Mouse (Mus musculus) adrenal gland, postnatal 25 days (tissue): ENCODE results near the gene Btbd9. TPM values are rescaled to one million over a fixed set of nuclear protein-coding genes. Genes with fewer than 3 reads are reported as not detected.

Source experiments
- DNase-seq: peaks from one replicate; pipeline ENCODE4 v3.0.0; 2021; ENCODE audit warnings: mixed read lengths
- total RNA-seq: library from RNA; stranded (reverse); gene quantifications from 2 replicates; pipeline ENCODE4 v1.2.3, GENCODE M21; 2021

Gene Btbd9
- total RNA-seq, 1 experiment from 2014 or later, result 41.3 TPM

DNA sequence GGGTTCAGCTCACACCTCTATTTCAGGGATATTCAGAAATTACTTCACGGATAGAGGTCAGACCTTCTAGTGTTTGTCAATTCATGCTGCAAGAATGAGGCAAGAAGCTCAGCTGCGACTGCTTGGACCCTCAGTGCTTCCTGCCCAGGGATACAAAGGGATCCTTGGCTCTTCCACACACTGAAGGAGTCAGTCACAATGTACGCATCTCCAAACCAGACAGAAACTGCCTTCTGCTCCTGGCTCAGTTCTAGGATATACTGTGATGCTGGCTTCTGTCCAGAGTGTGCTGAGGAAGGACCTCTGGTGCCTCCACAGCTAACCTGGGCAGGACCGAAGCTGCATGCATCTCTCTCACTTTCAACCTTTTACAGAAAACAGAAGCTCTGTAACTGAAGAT, 187.5 kb downstream of the Btbd9 start:
- no peak for DNase-seq

DNA sequence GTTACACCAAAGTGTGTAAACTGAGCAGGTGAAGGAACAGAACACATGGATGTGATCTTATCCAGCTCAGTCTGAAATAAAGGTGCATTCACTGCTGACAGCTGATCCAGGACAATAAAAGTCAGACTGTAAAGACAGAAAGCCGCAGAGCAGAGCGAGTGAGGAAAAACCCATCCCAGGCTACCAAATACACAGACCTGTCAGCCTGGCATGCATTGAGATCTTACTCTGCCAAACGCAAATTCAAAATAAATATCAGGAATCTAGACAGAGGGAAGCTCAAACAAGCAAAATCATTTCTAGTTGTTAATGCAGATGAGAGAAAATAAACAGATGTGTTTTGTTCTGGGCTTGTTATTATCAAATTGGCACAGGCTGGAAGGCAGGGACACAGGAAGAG, 187.9 kb downstream of the Btbd9 start:
- no peak for DNase-seq

DNA sequence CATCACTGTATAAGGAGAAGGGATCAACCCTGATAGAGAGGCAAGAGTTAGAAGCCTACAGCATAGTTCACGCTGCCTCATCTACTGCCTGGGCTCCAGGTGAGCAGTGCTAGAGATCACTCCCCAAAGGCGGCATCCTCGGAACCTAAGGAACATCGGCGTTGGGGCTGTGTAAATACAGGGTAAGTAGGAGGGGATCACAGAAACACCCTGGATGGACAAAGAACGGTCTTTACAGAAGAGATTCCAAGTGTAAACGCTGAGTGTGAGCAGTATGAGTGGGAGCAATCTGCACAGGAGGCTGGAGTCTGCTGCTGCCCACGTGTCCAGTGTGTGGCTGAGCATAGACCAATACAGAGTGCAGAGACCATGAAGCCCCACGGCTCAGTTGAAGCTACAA, 190.0 kb downstream of the Btbd9 start:
- no peak for DNase-seq

DNA sequence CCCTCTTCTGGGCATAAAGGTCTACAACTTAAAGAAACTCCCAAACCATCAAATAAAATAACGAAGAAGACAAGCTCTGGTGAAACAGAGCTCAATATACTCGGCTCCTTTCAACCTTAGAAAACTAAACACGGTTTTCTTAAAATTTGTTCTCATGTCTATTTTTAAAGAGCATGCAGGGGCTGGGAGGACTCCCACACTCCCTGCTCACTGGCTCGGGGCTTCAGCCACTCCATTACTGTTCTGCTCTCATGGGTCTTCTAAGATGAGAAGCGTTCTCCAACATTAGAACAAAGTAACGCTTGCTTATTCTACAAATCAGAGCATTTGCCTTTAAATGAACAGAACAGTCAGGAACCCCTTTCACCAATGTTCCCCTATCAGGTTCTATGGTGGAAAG, 192.6 kb downstream of the Btbd9 start:
- DNase-seq, result no peak

DNA sequence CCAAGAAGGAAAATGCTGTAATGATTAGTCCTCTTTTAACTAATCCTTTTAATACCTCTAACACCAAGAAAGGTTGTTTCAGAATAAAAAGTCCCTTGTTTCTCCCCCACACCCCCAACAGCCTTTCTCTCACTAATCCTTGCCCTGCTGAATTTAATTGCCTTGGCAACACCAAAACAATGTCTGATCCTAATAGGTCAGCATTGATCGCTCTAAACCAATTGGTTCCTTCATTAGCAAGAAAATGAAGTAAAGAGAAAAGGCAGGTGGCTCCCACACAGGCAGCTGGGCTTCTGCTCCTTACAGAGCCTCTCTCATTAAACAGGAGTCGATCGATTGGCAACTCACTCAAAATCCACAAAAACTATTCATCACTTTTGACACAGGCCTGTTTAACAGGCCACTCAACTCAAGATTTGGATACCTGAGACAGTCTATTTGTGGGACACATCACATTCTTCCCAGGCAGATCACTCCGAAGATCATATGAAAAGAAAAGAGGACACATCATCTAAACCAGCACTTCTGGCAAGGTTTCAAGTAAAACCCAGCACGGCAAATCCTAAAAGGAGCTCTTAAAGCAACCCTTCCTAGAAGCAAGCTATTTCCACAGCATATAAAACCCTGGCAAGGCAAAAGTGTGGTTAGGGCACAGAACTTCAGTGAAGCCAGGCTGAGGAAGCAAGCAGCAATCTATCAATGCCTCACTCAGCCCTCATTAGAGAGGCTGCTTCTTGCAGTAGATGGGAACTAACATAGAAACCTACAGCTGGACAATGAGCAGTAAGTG, 197.9 kb downstream of the Btbd9 start:
- DNase-seq, result no peak

DNA sequence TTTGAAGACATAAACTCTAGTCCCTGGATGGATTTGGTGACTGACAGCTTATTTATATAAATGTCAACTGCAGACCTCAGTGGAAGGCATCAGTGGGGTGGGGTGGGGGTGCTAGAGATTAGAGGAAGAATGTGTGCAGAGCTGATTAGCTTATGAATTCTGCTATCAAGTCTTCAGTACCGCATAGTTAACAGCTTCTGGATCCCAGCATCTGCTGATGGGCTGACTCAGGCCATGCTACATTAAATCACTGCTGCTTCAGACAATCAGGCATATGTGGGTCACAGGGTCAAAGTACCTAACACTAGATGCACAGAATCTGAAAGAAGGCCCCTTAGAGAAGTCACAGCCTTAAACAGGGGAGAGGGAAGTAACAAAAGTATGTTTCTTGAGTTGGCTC, 198.5 kb downstream of the Btbd9 start:
- no peak for DNase-seq

DNA sequence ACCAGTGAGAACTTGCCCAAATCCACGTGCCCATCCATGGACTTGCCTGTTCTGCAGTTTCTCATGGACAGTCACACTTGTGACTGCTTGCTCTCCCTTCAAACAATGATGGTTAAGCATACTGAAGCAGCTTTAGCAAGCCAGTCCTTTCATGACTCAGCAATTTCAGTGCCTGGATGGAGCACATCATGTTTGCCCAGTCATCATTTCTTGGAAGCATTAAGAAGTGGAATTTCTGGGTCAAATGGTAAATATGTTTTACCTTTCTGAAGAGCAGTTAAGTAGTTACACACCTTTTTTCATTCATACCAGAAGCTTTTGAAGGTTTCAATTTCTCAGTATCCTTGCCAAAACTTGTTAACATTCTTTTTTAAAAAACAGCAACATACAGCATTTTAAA, 201.2 kb downstream of the Btbd9 start:
- no peak for DNase-seq

DNA sequence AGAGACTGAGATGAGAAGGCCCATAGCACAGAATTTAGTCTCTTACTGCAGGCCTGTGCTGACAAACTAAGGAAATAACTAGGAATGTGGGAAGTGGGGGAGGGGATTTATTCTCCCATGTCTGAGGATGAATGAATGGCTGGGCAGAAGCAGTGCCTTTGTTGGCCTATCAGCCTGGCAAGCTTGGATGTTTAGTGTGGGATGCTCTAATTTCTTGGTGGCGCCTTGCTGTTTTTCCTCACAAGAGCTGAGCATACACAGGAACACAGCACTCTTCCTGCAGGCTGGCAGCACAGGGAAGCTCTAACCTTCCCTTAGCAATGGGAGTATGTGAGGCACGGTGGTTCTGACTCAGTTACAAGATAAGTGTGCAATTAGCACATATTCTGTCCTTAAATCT, 207.7 kb downstream of the Btbd9 start:
- no peak for DNase-seq

DNA sequence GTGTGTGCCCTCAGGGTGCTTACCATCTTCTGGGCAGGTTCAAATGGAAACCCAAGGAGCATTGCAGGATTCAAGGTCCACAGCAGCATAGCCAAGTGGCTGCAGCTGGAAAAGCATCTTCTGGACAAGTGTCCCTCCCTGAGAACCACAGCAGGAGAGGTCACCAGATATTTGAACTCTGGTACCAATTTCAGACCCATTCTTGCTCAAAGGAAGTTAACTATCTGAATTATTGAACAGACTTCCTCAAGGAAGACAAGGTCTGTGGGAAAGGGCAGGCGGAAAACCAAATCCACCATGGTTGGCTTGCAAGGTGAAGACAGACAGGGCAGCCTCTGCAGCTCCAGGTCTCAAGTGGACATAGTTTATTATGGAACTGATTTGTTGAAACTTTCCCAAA, 211.6 kb downstream of the Btbd9 start:
- no peak for DNase-seq

DNA sequence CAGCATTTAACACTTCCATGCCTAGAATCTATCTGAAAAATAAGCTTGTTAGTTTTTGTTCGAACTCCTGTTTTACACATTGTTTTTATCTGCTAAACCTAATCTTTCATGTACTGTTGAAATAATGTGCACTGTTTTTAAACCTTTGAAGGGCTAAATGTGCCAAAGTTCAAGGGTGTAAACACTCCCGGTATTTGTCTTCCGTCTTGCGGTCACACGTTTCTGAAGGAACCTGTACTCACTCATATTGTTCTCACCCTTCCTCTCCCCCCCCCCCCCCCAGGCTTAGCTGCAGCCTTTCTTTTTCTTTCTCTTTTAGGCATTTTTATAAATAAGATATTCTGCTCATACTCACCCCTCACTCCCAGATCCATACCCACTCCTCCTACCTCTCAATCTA, 212.9 kb downstream of the Btbd9 start:
- DNase-seq, result no peak

DNA sequence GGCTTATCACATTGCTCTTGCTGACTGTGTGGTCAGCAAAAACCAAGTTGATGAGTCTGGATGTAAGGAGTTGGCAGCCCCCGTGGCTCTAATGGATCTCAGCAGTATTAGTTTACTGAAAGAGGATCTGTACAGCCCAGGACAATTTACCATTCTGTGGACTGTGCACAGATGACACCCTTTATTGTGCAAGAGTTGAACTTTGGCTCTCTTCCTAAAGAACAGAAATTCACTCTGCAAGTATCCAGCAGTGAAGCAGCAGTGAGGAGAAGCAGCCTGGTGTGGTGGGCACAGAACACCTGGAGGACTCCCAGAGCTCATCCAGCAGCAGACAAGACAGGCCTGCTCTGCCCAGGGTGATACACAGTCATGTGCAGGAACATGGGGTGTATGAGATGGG, 215.6 kb downstream of the Btbd9 start:
- no peak for DNase-seq

DNA sequence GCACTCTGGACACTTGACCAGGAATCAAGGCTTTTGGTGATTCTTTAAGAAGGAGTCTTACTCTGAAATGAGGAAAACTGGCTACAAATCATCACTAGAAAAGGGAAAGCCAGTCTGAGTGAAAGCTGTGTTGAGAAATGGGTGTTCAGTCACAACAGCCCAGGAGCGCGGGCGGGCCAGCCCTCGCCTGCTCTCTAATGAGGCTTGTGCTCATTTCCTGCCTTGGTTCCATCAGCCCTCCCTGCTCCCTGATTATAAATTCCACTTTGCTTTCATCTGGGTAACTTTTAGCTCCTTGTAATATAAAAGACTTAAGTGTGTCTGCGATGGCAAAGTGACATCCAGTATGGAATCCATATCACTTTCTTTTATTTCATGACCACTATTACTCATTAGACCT, 216.9 kb downstream of the Btbd9 start:
- no peak for DNase-seq

DNA sequence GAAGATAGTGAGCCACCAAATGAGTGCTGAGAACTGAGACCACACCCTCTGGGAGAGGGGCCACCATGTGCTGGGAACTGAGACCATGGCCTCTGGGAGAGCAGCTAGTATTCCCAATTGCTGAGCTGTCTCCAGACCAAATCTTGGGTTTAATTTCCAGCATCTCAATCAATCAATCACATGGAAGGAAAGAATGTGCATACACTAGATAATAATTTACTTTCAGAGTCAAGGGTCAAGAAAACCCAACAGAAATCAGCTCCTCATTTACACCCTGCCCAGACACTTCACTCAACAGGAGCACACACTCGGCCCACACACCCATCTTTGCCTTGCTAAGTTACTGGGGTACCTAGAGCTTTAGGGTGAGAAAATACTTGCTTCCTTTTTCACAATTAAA, 220.9 kb downstream of the Btbd9 start:
- no peak for DNase-seq

DNA sequence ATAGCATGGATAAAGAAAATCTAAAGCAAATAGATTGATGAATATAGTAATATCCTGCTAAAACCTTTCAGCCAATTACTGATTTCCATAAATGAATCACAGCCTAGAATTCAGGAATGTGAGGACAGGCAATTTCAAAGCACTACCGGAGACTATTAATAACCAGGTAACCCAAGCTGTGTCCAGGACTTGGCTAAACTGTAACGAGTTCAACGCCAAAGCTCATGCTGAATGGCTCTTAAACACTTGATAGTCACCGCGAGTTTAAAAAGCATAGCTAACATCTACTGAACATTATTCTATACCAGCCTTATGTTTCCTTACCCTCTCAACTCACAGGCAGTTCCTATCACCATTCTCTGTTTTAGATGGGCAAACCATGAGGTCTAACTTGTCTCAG, 221.9 kb downstream of the Btbd9 start:
- no peak for DNase-seq

DNA sequence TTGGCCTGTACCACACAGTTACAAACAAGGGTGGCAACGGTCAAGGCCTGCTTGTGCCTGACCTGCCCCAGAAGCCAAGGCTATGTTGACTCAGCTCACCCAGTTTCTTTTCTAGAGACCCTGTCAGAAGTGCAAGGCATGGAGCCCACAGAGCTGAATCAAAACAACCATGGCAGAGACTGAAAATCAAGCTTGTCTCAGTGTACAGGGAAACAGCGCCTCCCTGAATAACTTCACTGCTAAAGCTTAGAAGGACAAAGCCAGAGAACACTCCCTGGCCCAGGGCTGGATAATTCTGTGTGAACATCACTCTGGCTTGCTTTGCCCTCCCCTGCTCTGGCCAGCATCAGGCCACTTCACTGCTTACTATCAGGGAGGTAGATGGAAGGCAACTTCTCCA, 228.3 kb downstream of the Btbd9 start:
- DNase-seq, result no peak

DNA sequence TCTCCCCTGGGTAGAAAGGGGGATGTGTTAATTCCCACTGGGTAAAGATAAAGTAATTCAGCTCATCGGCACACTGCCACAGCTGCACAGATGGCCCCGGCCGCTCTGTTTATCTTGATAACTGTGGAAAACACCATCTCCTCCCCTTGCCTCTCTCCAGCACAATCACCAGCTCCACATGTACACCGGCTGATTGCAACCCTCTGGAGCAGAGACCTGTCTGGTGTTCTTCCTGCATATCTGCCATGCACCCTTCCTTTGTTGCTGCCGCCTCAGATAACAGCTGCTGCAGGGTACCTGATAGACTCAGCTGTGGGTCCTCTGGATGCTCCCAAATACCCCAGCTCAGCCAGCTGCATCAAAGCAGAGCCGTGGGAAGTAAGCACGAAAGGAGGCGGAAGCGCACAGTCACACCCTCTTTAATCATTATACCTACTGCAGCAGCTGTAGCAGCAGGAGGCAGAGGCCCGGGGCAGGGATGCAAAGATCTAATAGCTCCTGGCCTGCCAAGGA, 229.1 kb downstream of the Btbd9 start:
- no peak for DNase-seq

DNA sequence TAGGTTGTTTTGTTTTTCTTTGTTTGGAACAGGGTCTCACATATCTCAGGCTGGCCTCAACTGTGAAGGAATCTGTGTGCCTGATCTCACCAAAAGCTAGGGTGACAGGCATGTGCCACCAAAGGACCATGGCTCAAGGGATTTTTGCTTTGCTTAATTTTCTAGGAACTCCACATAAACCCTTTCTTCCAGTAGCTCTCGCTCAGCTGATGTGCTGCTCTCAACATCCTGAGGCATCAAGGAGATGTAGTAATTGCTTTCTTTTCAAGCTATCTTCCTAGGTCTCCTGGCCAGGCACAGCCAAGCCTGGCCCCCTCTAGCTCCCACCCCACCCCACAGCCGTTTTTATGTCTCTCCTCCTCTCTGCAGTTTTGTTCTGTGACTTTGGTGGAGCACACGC, 231.3 kb downstream of the Btbd9 start:
- no peak for DNase-seq

DNA sequence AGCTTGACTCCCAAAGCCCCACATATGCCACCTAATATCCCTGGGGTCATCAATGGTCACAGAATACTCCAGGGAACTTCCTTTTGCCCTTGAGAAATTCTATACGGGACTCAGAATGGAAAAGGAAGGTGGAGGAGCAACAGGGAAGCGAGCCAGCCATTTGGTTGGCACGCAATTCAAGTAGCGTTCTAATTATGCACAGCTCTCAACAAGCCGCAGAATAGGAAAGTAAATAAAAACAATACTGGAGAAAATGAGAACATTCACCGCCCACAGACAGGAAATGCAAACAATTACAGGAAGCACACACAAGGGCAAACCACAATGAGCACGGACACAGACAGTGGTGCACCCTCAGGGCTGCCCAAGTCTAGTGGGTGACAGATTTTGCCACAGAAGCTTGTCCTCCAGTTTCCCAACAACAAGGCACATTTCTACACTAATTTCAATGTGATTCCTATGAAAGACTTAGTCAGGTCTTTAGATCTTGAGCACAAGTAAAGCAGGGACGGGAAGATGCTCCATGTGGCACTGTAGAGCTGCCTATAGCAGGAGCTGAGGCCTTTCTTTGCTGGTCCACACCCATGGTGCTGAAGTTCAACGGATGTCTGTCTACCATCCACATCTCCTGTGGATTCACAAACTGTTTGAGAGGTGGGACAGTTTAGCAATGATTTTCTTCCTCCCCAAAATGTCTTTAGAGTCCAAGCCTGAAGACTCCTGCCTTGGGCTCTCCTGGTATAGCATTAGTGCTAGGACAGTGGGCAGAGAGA, 232.4 kb downstream of the Btbd9 start:
- no peak for DNase-seq

DNA sequence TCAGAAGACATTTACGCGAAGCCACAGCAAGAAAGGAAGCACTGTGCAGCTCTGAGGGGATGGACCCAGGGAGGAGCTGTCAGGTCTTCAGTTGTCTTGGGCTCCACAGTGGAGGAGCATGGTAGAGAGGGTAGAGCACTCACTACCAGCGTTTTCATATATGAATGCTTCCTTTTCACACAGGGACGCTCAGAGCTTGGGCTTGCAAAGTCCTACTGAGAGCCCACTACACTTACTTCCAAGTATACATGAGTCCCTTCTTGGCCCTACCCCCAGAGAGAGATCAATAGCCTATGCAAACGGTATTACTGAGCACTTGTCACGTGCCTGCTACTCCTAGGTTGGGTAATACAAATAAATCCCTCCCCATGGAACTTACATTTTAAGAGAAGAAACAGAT, 234.7 kb downstream of the Btbd9 start:
- no peak for DNase-seq

DNA sequence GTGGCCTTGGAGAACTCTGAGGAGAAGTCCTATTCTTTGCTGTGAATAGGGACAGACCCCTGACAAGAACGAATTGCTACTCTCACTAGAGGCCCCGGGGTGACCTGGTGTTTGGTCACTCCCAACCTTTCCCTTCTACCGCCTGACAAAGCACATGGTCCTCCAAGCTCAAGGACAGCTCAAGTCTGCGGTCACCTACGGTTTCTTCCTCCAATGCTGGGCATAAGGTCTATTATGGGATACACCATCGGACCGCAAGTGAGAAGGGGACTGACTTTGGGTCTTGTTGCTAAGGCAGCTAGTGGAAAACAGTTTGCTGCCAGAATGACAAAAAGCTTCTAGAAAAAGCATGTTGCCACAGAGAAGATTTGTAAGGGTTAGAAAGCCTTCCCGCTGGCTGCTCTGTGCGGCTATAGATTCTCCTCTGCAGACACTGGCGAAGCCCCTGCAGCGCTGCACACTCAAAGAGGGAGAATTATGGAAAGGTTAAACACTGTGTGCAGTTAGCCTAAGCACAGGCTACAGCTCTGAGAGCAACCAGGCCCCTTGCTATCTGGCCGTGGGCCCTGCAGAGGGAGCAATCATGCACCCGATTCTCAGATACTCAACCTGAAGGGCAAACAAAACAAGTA, 235.7 kb downstream of the Btbd9 start:
- DNase-seq, result no peak

DNA sequence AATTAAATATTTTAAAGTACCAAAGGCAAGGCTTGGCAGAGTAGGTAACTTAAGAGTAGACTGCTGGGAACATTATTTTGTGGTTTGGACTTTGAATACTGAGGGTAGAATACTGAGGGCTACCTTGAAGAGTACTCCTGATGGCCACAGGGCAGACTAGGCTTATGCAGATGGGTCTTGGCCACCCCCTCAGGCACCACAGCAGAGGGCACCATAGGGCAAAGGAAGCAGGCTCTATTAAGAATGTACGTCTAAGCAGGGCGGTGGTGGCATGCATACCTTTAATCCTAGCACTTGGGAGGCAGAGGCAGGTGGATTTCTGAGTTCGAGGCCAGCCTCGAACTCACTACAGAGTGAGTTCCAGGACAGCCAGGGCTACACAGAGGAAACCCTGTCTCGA, 237.0 kb downstream of the Btbd9 start:
- DNase-seq, result no peak

DNA sequence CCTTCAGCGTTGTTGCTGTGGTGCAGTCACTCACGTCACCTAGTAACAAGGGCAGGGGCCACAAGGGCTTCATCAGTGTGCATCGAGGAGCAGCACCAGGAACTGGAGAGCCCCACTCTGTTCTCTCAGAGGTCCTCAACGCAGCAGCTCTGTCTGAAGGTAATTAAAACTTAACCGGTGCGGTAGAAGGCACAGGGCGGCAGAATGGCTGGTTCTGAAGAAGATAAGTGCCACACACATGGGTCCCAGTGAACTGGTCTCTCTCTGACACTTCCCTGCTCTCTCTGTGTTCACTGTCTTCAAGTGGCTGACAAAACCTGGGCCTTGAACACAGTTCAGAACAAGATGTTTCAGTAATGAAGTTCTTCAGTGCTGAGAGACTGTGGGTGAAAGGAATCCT, 239.5 kb downstream of the Btbd9 start:
- DNase-seq, result no peak

DNA sequence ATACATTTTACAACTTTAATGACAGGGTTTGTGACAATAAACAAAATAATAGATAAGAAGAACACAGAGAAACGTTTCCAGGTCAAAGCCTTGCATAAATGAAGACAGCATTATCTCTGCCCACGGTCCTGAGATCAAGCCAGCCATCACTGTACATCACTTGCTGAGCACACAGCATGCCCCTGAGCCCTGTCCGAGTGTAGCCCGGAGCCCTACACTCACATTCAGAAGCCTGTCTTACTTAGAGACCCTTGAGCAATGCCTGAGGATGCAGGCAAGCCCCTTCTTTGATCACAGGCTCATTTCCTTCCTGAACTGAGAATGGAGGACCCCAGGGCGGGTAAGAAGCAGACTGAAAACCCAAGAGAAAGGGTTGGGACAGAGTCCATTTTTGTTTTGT, 240.0 kb downstream of the Btbd9 start:
- DNase-seq, result no peak
